Mouse (Mus musculus): ENCODE data around the gene B020011L13Rik. TPM values are rescaled to one million over a fixed set of nuclear protein-coding genes. Genes with fewer than 3 reads are reported as not detected.
"Not testable (repeated sequence)": the region's sequence is repeated elsewhere in the genome, so short reads cannot be mapped to it uniquely, and the experiment has no call there.

The B020011L13Rik gene
- total RNA-seq (2021) = not detected
- long read RNA-seq, experiment 1 = 0 reads
- long read RNA-seq, experiment 2 = 0 reads

DNA sequence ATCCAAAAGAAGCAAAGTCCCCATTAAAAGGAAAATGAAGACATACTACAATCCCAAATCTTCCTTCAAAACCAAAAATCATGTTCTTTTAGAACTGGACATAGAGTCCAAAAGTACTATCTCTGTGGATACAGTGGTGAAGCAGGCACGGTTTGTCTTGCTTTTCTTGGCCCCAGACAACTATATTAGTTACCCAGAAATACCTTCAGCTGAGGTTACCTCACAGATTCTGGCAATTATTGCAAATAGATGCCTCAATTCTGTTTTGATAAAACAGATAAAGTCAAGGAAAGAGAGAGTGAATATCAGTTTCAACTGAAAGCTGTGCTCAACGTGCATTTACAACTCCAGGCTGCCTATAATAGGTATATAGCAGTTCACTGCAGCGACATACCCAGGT, at the start of gene B020011L13Rik:
Gene B020011L13Rik (plus strand): TSS at position 301 of the 400 bp plus-strand sequence.
- H3K27ac ChIP-seq; intact Hi-C loops (cut with DNase I); H3K4me3 ChIP-seq; DNase-seq: not testable (repeated sequence)

DNA sequence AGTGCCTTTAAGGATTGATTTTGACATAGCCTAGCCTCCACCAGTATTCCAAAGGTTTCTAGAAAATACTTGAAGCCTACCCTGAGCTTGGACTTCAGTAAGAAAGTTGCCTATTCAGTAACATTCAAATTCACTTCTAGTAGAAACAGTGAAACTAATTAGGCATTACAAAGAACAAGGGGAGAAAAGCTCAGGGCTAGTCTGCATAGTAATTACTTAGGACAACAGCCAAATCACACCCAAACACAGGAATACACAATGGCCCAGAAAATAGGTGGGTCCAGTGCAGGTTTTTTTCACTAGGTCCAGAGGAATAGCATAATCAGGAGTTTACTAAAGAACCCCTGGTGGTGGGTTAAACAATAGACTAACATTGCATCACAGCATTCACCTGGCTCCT, 35.3 kb downstream of the B020011L13Rik start:
- intact Hi-C loops (cut with DNase I); H3K4me3 ChIP-seq; H3K27ac ChIP-seq; DNase-seq: not testable (repeated sequence)

DNA sequence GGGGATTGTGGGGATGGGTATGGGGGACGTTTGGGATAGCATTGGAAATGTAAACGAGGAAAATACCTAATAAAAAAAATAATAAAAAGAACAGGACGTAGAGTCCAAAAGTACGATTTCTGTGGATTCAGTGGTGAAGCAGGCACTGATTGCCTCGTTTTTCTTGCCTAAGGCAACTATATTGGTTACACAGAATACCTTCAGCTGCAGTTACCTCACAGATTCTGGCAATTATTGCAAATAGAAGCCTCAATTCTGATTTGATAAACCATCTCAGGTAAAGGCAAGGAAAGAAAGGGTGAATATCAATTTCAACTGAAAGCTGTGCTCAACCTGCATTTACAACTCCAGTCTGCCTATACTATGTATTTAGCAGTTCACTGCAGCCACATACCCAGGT, 48.8 kb downstream of the B020011L13Rik start, which contains the start of gene Gm28360:
Gene Gm28360 (plus strand): TSS at position 301 of the 400 bp plus-strand sequence.
- intact Hi-C loops (cut with DNase I); H3K27ac ChIP-seq; DNase-seq; H3K4me3 ChIP-seq: not testable (repeated sequence)

DNA sequence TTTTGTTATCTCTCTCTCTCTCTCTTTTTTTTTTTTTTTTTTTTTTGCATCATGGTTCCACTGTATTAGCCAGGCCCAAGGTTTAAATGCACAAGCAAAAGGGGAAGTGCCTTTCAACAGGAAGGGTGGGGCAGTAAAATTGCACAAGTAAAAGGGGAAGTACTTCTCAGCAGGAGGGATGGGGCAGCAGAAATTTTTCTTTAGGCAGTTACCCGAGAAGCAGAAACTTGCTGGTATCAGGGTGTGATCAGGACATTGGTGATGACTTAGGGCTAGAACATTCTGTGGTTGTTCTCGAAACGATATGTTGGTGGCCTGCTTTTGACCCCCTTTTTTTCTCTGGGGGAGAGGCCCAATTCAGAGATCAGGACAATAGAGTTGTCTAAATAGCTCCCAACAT, 70.8 kb downstream of the B020011L13Rik start:
- H3K27ac ChIP-seq; DNase-seq; H3K4me3 ChIP-seq; intact Hi-C loops (cut with DNase I): not testable (repeated sequence)

Other genes with a start within 250 kb of the B020011L13Rik start
- not detected for gene Gm28363, start 84.0 kb upstream of the B020011L13Rik start, total RNA-seq (2021)
- not detected for gene Gm28360, start 48.9 kb downstream of the B020011L13Rik start, total RNA-seq (2021)
- not detected for gene Gm28168, start 146.9 kb downstream of the B020011L13Rik start, total RNA-seq (2021)
- not detected for gene Gm7145, start 184.8 kb downstream of the B020011L13Rik start, total RNA-seq (2021)

Measured in gastrocnemius, adult 2 months (tissue).